Mouse (Mus musculus): Measurements from ENCODE around the gene Rasgrf2.

Rasgrf2 gene

GRCm38 (mm10) chr13:92041584-92042563, 89.6 kb downstream of the Rasgrf2 start:
- peak; percentile 21 for DNase-seq (ENCODE audit: low read depth, low spot score)

GRCm38 (mm10) chr13:92030364-92031057, 100.9 kb downstream of the Rasgrf2 start:
- DNase-seq (ENCODE audit: low read depth, low spot score), result peak; percentile 95

- DNase-seq (ENCODE audit: low read depth, low spot score), result peak; percentile 71
These were observed 101.8 kb downstream of the Rasgrf2 start for GRCm38 (mm10) chr13:92029666-92030065.

GRCm38 (mm10) chr13:92027951-92028350, 103.5 kb downstream of the Rasgrf2 start:
- DNase-seq (ENCODE audit: low read depth, low spot score), result no peak

GRCm38 (mm10) chr13:92026651-92027050, 104.8 kb downstream of the Rasgrf2 start:
- DNase-seq (ENCODE audit: low read depth, low spot score), result no peak

- no peak for DNase-seq (ENCODE audit: low read depth, low spot score)
These were observed 106.3 kb downstream of the Rasgrf2 start for GRCm38 (mm10) chr13:92025124-92025523.

DNA sequence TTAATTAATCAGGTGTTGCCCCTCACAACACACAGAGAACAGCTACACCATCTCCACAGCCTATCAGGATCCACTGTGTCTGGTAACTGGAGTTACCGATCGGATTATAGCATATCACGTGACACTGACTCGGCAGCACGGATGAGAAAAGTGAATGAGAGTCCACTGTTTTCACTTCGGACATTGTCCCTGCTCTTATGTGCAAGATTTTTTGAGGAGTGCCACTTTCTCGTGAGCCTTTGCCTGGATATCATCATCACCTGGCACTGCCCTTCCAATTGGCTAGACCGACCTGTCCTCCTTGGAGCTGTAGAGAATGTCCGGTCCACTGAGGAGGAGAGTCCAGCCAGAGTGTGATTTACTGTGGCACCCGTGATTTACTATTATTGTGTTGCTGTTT, 109.3 kb downstream of the Rasgrf2 start:
- DNase-seq (ENCODE audit: low read depth, low spot score), result no peak

DNA sequence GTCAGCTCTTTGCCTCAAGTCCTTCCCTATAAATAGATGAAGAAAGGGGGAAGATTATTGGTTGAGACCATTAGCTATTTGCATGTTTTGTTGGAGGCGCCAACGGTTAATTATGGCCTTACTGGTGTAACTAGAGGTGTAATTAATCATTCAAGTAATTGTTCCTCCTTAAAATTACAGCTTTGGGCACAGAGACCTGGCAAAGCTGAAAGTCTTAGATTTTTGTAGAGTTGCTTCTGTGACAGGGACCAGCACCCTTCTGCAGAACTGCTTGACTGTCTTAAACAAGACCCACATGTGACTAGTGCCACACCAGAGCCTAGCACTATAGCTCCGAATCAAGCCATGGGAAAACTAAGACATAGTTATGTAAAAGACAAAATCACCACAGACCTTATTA, 134.5 kb downstream of the Rasgrf2 start:
- no peak for DNase-seq (ENCODE audit: low read depth, low spot score)

DNA sequence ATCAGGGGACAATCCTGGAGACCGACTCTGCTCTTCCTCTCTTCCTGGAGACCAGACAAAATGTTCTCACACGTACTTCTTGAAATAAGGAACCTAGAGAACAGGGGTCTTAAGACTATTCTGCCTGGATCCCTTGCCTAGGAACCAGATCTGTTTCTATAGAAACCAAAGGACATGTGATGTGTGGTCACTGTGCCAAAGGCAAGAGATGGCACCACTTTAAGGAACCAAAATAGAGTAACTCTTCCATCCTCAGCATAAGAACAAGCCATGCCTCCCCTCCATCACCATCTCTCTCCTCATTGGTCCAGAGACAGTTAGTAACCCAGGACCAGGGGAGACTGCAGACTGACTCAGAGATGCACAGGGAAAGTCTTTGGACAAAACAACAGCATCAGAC, 140.0 kb downstream of the Rasgrf2 start:
- DNase-seq (ENCODE audit: low read depth, low spot score), result no peak

DNA sequence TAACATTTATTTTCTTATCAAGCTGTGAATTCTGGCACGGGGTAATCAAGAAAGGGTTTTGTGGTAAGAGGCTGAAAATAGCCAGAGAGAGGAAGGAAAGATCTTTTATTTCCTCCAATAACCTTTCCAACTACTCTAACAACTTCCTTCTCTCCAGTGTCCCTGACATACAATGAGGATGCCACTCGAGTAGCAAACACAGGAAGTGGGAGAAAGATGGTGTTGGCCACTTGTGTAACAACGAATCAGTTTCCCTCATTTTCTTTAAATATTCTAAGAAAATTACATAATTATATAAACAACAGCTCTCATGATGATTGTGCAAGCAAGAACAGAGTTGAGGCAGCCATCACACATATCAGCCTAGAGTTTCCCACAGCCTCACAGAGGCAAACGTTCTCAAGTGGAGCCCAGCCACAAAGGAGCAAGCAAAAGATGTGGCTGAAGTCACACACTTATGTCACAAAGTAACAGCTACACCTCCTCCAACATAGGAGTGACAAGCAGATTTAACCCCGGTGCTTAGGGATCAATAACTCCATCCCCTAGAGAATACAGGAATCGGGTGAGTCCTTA, 140.7 kb downstream of the Rasgrf2 start:
- no peak for DNase-seq (ENCODE audit: low read depth, low spot score)

DNA sequence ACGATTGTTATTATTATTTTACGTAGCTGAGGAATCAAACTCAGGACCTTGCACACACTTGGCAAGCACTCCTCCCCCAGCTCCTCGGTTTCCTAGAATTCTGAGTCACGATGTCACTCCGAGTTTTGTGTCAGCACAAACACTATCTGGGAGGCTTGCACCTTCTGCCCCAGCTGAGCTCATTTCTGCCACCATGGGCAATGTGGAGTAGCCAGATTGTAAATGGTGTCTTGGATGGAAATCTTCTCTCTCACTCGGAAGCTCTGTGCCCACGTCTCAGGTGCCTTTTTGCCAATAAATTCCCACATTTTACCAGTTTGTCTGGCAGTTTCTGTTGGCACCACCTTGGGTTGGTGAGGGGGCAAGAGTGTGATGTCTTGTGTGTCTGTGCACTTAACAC, 143.1 kb downstream of the Rasgrf2 start:
- no peak for DNase-seq (ENCODE audit: low read depth, low spot score)

GRCm38 (mm10) chr13:91986958-91987357, 144.5 kb downstream of the Rasgrf2 start:
- DNase-seq (ENCODE audit: low read depth, low spot score), result no peak

- DNase-seq (ENCODE audit: low read depth, low spot score), result no peak
These were observed 145.4 kb downstream of the Rasgrf2 start for GRCm38 (mm10) chr13:91985915-91986589.

- DNase-seq (ENCODE audit: low read depth, low spot score), result no peak
These were observed 146.4 kb downstream of the Rasgrf2 start for GRCm38 (mm10) chr13:91985019-91985418.

- DNase-seq (ENCODE audit: low read depth, low spot score), result no peak
These were observed 149.4 kb downstream of the Rasgrf2 start for GRCm38 (mm10) chr13:91982080-91982479.

DNA sequence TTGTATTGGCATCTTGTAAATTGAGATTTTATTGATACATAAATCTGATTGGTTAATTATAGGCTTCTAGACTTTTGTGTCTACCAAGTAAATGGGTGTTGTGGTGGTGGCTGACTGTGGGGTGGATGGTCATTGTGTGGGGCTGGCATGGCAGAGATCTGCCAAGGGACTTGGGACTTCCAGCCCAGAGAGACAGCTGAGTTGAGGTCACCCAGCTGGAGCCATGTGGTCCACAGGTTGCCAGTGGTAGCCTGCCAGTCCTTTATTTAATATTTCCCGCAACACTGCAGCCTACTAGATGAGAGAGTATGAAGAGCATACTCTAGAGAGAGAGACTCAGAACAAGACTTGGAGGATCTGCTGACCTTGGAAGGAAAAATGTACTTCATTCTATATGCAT, 150.0 kb downstream of the Rasgrf2 start:
- no peak for DNase-seq (ENCODE audit: low read depth, low spot score)

DNA sequence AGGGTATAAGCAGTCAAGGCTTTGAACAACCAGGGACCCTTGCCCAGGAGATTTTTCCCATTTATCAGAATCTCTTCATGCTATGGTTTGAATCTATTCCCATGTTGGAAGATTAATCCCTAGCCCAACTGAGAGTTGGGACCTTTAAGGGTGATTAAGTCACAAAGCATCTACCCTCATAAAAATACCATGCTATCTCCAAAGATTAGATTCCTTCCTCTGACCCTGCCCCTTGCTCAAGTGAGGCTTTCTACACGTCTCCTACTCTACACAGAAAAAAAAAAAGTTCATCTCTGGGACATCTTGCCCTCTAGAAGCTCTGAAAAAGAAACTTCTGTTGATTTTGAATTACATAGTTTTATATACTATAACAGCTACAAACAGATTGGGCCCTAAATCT, 154.5 kb downstream of the Rasgrf2 start:
- DNase-seq (ENCODE audit: low read depth, low spot score), result no peak

DNA sequence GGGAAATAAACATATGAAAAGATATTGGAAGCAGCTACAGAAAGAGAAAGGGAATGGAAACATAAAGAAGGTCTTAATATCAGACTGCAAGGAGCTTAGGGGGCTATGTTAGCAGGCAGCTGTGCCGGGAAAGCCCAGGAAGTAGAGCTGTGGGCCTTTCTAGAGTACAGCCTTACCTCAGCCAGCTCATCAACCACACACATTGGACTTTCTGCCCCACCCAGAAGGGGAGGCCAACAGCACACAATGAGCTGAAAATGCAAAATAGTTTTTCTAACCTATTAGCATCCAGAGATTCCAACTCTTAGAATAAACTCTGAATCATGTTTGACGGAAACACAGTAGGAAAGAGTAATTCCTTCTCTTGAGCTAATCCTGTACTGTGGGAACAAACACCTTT, 154.9 kb downstream of the Rasgrf2 start:
- no peak for DNase-seq (ENCODE audit: low read depth, low spot score)

DNA sequence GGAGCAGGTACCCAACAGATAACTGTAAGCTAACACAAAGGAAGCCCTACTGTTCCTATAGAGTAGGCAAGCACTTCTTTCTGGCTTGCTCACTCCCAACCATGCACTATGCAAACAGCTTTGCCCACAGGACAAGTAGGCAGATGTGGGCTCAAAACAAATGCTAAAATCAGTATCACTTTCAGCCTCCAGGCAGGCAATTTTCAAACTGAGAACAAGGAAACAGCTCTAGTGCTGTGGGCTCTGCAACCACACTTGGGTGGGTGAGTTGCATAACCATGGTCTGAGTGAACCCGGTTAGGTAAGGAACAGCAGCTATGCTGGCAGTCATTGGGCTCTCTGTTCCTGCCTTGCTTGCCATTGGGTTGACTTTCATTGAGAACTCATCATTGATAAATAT, 157.3 kb downstream of the Rasgrf2 start:
- DNase-seq (ENCODE audit: low read depth, low spot score), result peak; percentile 5

GRCm38 (mm10) chr13:91971246-91971645, 160.2 kb downstream of the Rasgrf2 start:
- DNase-seq (ENCODE audit: low read depth, low spot score), result no peak

DNA sequence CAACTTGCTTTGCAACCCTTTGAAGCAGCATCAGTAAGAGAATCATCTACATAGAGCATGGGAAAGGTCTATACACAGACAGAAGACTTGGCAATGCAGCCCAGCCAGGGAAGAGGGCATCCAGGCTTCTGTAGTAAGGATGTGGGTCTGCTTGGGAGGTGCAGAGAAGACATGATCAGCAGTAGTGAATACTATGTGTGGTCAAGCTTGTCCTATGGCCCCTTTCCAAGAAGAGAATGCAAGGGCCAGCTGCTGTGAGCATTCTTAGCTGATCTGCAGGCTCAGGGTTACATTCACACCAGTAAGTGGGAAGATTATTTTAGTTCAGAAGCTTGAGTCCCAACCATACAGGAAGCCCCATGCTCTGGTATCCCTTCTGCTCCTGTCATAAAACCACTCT, 175.0 kb downstream of the Rasgrf2 start:
- no peak for DNase-seq (ENCODE audit: low read depth, low spot score)

DNA sequence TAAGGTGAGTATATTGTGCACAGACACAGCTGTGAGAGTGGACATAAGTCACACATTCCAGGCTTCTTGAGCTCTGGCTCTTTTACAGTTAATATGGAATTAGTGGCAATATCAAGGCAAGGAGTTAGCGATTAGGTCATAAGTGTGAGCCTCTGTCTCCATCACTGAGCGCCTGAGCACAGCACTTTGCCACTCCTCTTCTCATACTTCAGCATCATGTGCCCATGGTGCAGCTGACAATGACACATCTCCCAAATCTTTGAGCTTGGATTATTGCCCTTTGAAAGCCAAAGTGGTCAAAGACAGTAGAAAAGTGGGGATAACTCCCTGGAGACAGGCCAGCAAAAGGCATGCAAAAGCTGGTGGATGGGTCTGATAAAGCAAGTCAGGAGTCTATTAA, 175.8 kb downstream of the Rasgrf2 start:
- no peak for DNase-seq (ENCODE audit: low read depth, low spot score)
